Mouse (Mus musculus) small intestine, adult 2 months (tissue): Measurements from ENCODE around the gene Adcy5.

ENCODE experiments used
- CTCF ChIP-seq: fragments of 200-500 bp; IDR thresholded peaks from 2 replicates; pipeline ENCODE4 v1.5.1; 2012; ENCODE audit warnings: low read depth, mild to moderate bottlenecking, control low read depth, inconsistent platforms, low read length, moderate library complexity, mixed read lengths; ENCODE audit not compliant: insufficient replicate concordance, insufficient read length; ENCODE audit errors: extremely low read depth
- POLR2A ChIP-seq: fragments of 200-500 bp; IDR thresholded peaks from 2 replicates; pipeline ENCODE4 v1.6.1; 2012; ENCODE audit warnings: low read depth, mild to moderate bottlenecking, control low read depth, inconsistent platforms, low read length, moderate library complexity

GRCm38 (mm10) chr16:35188111-35188510 lies 33.4 kb downstream of the Adcy5 start:
- TF ChIP-seq POLR2A (no peak), CTCF (no peak)
